Mouse (Mus musculus) erythroblast, embryonic 14.5 days (primary cell): ENCODE results near the gene Lyzl6.

ENCODE experiments used
- GATA1 ChIP-seq: IDR thresholded peaks from 2 replicates; pipeline ENCODE4 v1.6.1; 2012; ENCODE audit warnings: low read length, inconsistent platforms, mixed read lengths
- TAL1 ChIP-seq: IDR thresholded peaks from 3 replicates; pipeline ENCODE4 v1.6.1; 2012; ENCODE audit warnings: low read length, inconsistent platforms, mixed read lengths

DNA sequence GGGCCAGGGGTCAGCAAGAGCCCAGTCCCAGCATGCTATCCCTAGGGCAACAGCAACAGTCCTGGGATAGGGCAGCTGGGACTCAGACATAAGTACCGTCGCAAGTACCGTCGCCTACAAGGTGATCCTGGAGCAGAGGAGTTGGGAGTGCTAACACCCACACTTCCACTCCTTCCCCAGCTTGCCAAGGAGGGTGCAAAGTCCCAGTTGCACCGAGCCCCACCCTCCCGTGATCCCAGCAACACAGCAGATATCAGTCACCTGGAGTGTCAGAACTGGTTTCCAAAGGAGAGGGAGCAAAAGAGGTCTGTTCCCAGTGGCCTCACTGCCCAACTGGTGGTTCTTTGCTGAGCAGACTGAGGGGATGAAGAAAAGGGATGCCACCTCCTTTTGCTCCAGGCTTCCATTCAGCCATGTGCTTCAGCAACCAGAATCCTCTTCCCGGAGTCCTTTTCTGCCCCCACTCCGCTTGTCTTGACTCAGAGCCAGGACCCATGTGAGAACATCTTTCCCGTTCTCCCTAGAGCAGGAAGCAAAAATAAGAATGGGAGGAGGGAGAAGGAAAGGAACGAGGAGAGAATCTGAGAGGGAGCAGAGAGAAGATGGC lies 14.8 kb upstream of the Lyzl6 start:
- TF ChIP-seq TAL1, result no peak
- no peak for TF ChIP-seq GATA1
